Mouse (Mus musculus) retina, embryonic 14.5 days (tissue): ENCODE measurements around the gene Pde4b.
A peak's percentile ranks its signal among the peaks of the same experiment; 100 is the strongest.

Experiments
- DNase-seq: peaks from one replicate; pipeline ENCODE4 v3.0.0-alpha.2; 2015; ENCODE audit warnings: low spot score

The Pde4b gene

GRCm38 (mm10) chr4:102507753-102508152 lies 420.4 kb downstream of the Pde4b start:
- DNase-seq: no peak

- DNase-seq: no peak
Measured at GRCm38 (mm10) chr4:102510061-102510460, 422.7 kb downstream of the Pde4b start.

GRCm38 (mm10) chr4:102510939-102511391 lies 423.6 kb downstream of the Pde4b start:
- peak; percentile 70 for DNase-seq

- no peak for DNase-seq
Measured at GRCm38 (mm10) chr4:102511511-102511910, 424.2 kb downstream of the Pde4b start.

GRCm38 (mm10) chr4:102512940-102513339 lies 425.6 kb downstream of the Pde4b start:
- no peak for DNase-seq

- no peak for DNase-seq
Measured at GRCm38 (mm10) chr4:102513514-102513913, 426.2 kb downstream of the Pde4b start.

GRCm38 (mm10) chr4:102514972-102515835 lies 427.9 kb downstream of the Pde4b start:
- DNase-seq: no peak

GRCm38 (mm10) chr4:102516395-102516794 lies 429.1 kb downstream of the Pde4b start:
- no peak for DNase-seq

- no peak for DNase-seq
Measured at GRCm38 (mm10) chr4:102516982-102517630, 429.8 kb downstream of the Pde4b start.

GRCm38 (mm10) chr4:102517653-102518052 lies 430.3 kb downstream of the Pde4b start:
- DNase-seq: no peak

GRCm38 (mm10) chr4:102518341-102518740 lies 431.0 kb downstream of the Pde4b start:
- no peak for DNase-seq

GRCm38 (mm10) chr4:102520669-102521261 lies 433.4 kb downstream of the Pde4b start:
- DNase-seq: no peak

GRCm38 (mm10) chr4:102521434-102521833 lies 434.1 kb downstream of the Pde4b start:
- DNase-seq: no peak

- DNase-seq: no peak
Measured at GRCm38 (mm10) chr4:102527361-102527760, 440.0 kb downstream of the Pde4b start.

GRCm38 (mm10) chr4:102530797-102531196 lies 443.5 kb downstream of the Pde4b start:
- DNase-seq: no peak

- DNase-seq: no peak
Measured at GRCm38 (mm10) chr4:102531729-102532128, 444.4 kb downstream of the Pde4b start.

- no peak for DNase-seq
Measured at GRCm38 (mm10) chr4:102533183-102534048, 446.1 kb downstream of the Pde4b start.

GRCm38 (mm10) chr4:102534049-102534730 lies 446.8 kb downstream of the Pde4b start:
- DNase-seq: peak; percentile 17

- DNase-seq: no peak
Measured at GRCm38 (mm10) chr4:102535886-102536285, 448.5 kb downstream of the Pde4b start.

- DNase-seq: no peak
Measured at GRCm38 (mm10) chr4:102538266-102538665, 450.9 kb downstream of the Pde4b start.

GRCm38 (mm10) chr4:102538793-102539192 lies 451.4 kb downstream of the Pde4b start:
- no peak for DNase-seq
